Mouse (Mus musculus) gastrocnemius, postnatal 10 days (tissue): Measurements from ENCODE around the gene Acbd4. TPM values are rescaled to one million over a fixed set of nuclear protein-coding genes. Genes with fewer than 3 reads are reported as not detected.

Experiments used
- DNase-seq: peaks from one replicate; pipeline ENCODE4 v3.0.0; 2021; ENCODE audit warnings: mixed read lengths
- total RNA-seq, 2 experiments: library from RNA; stranded (reverse); gene quantifications; 2 replicates each; pipeline ENCODE4 v1.2.3; 2021

The Acbd4 gene
- total RNA-seq, 2 experiments from 2014 or later = 34.9 to 50.5 TPM

GRCm38 (mm10) chr11:103093306-103093705 lies 8.2 kb upstream of the Acbd4 start:
- DNase-seq = no peak

GRCm38 (mm10) chr11:103093862-103094833 lies 7.3 kb upstream of the Acbd4 start:
- DNase-seq = no peak

GRCm38 (mm10) chr11:103095107-103095670 lies 6.3 kb upstream of the Acbd4 start:
- no peak for DNase-seq

GRCm38 (mm10) chr11:103095801-103096200 lies 5.7 kb upstream of the Acbd4 start:
- DNase-seq = no peak

- DNase-seq = no peak
Observed at GRCm38 (mm10) chr11:103096979-103097894, 4.2 kb upstream of the Acbd4 start.

GRCm38 (mm10) chr11:103098531-103099190 lies 2.8 kb upstream of the Acbd4 start:
- DNase-seq = no peak

- DNase-seq = no peak
Observed at GRCm38 (mm10) chr11:103099352-103099940, 2.0 kb upstream of the Acbd4 start.

- DNase-seq = no peak
Observed at GRCm38 (mm10) chr11:103100361-103100760, 1.1 kb upstream of the Acbd4 start.

- peak; percentile 70 for DNase-seq
Observed at GRCm38 (mm10) chr11:103101866-103102501, 502 bp downstream of the Acbd4 start.

- DNase-seq = peak; percentile 99
Observed at GRCm38 (mm10) chr11:103102725-103103349, 1.4 kb downstream of the Acbd4 start.

GRCm38 (mm10) chr11:103103621-103104020 lies 2.1 kb downstream of the Acbd4 start:
- no peak for DNase-seq

GRCm38 (mm10) chr11:103104469-103104868 lies 3.0 kb downstream of the Acbd4 start:
- no peak for DNase-seq

GRCm38 (mm10) chr11:103105180-103105725 lies 3.8 kb downstream of the Acbd4 start:
- no peak for DNase-seq

- no peak for DNase-seq
Observed at GRCm38 (mm10) chr11:103105810-103106209, 4.3 kb downstream of the Acbd4 start.

- DNase-seq = no peak
Observed at GRCm38 (mm10) chr11:103106386-103106785, 4.9 kb downstream of the Acbd4 start.

- DNase-seq = no peak
Observed at GRCm38 (mm10) chr11:103111301-103111700, 9.8 kb downstream of the Acbd4 start.

- DNase-seq = peak; percentile 77
Observed at GRCm38 (mm10) chr11:103111881-103112551, 10.5 kb downstream of the Acbd4 start.

GRCm38 (mm10) chr11:103112552-103112912 lies 11.1 kb downstream of the Acbd4 start:
- DNase-seq = no peak

GRCm38 (mm10) chr11:103113005-103113404 lies 11.5 kb downstream of the Acbd4 start:
- no peak for DNase-seq

- no peak for DNase-seq
Observed at GRCm38 (mm10) chr11:103113771-103114170, 12.3 kb downstream of the Acbd4 start.
